ENCODE assay signal across 9 mouse cellular contexts in the genomic region with DNA sequence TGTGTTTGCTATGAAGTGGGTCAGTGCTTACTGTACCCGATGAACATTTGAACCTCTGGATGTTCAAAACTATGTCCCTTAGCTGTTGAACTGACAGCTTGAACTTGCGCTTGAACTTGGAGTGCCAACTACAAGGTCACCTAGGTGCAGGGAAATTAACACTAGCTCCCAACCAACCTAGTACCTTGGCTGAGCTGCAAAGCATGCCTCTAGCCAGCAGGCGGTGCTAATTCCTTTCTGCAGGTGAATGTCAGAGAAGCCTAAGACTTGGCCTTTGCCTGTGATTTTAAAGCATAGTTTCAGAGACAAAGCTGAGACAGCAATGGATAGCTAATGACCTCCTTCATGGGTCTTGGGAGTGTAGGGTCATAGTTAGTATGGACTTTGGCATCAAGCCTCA. TPM values are rescaled to one million over a fixed set of nuclear protein-coding genes. Genes with fewer than 3 reads are reported as not detected.
DNase-seq lines count a peak whose midpoint lies in the region; ATAC-seq and TF ChIP-seq lines count a peak whose summit lies in the region.
"Had no signal": no experiment of that assay in that cellular context is flagged by ENCODE, and none has a peak within 500 bp of the region (broad histone marks: within the 10 kb centered on the region; RNA-seq: fewer than 3 reads in every experiment).

No protein-coding gene starts in this region.

- 59% methylated on average over 3 of the region's 3 CpGs for WGBS in hindbrain, embryonic 10.5 days
- 63% methylated on average over 3 of the region's 3 CpGs for WGBS in hindbrain, embryonic 13.5 days
- WGBS in forebrain, embryonic 11.5 days: 58% methylated on average over 3 of the region's 3 CpGs
- 55% methylated on average over 3 of the region's 3 CpGs for WGBS in hindbrain, postnatal 0 days
- WGBS in limb, embryonic 10.5 days: 57% methylated on average over 3 of the region's 3 CpGs
- 61% methylated on average over 3 of the region's 3 CpGs for WGBS in thymus, adult 2 months

- H3K27ac ChIP-seq in hindbrain, embryonic 10.5 days: no peak overlapping the region
- no peak overlapping the region for H3K27ac ChIP-seq in hindbrain, embryonic 13.5 days
- H3K27ac ChIP-seq in forebrain, embryonic 11.5 days (ENCODE audit: low read depth, low read length): no peak overlapping the region
- H3K27ac ChIP-seq in hindbrain, postnatal 0 days: no peak overlapping the region
- H3K27ac ChIP-seq in limb, embryonic 10.5 days: no peak overlapping the region
- no peak overlapping the region for H3K27ac ChIP-seq in thymus, adult 2 months (ENCODE audit: control insufficient read depth, insufficient read depth, low read length)

- H3K9me3 ChIP-seq in hindbrain, embryonic 10.5 days: no peaks in the 10 kb centered on the region
- no peaks in the 10 kb centered on the region for H3K9me3 ChIP-seq in hindbrain, embryonic 13.5 days
- H3K9me3 ChIP-seq in forebrain, embryonic 11.5 days (ENCODE audit: control insufficient read depth, low read length): no peaks in the 10 kb centered on the region
- no peaks in the 10 kb centered on the region for H3K9me3 ChIP-seq in hindbrain, postnatal 0 days (ENCODE audit: low read length)
- H3K9me3 ChIP-seq in limb, embryonic 10.5 days (replicated peaks): no peaks in the 10 kb centered on the region
- H3K9me3 ChIP-seq: embryonic facial prominence, embryonic 12.5 days had no signal

- H3K4me3 ChIP-seq in hindbrain, embryonic 10.5 days: no peak overlapping the region
- no peak overlapping the region for H3K4me3 ChIP-seq in hindbrain, embryonic 13.5 days
- H3K4me3 ChIP-seq in forebrain, embryonic 11.5 days (ENCODE audit: low read depth, low read length): no peak overlapping the region
- no peak overlapping the region for H3K4me3 ChIP-seq in hindbrain, postnatal 0 days (ENCODE audit: low read length)
- no peak overlapping the region for H3K4me3 ChIP-seq in limb, embryonic 10.5 days
- no peak overlapping the region for H3K4me3 ChIP-seq in thymus, adult 2 months (ENCODE audit: control insufficient read depth, insufficient read depth, low read length)
- H3K4me3 ChIP-seq: embryonic facial prominence, embryonic 12.5 days had no signal

- DNase-seq in hindbrain, embryonic 10.5 days (ENCODE audit: low spot score): peak; percentile 45
- peak; percentile 76 for DNase-seq in adipocyte (ENCODE audit: low spot score)
- DNase-seq in forebrain, embryonic 11.5 days (ENCODE audit: low spot score): no peak
- DNase-seq in hindbrain, postnatal 0 days (ENCODE audit: low spot score): peak; percentile 74
- DNase-seq in limb, embryonic 10.5 days (ENCODE audit: low spot score): peak; percentile 50
- peak; percentile 63 for DNase-seq in naive thymus-derived CD4-positive, alpha-beta T cell, adult 2 months (ENCODE audit: low read depth)
- peak; percentile 57 for DNase-seq in thymus, adult 2 months

- no peaks in the 10 kb centered on the region for H3K27me3 ChIP-seq in hindbrain, embryonic 10.5 days (ENCODE audit: insufficient read depth, poor library complexity, severe bottlenecking)
- no peaks in the 10 kb centered on the region for H3K27me3 ChIP-seq in hindbrain, embryonic 13.5 days
- H3K27me3 ChIP-seq in forebrain, embryonic 11.5 days (ENCODE audit: control insufficient read depth, insufficient read depth, low read length): no peaks in the 10 kb centered on the region
- H3K27me3 ChIP-seq in hindbrain, postnatal 0 days (ENCODE audit: insufficient read depth, low read length): no peaks in the 10 kb centered on the region
- no peaks in the 10 kb centered on the region for H3K27me3 ChIP-seq in limb, embryonic 10.5 days (ENCODE audit: low read depth, poor library complexity, severe bottlenecking)
- H3K27me3 ChIP-seq in thymus, adult 2 months (ENCODE audit: control insufficient read depth, insufficient read depth, low read length): no peaks in the 10 kb centered on the region
- H3K27me3 ChIP-seq: embryonic facial prominence, embryonic 12.5 days had no signal

- no peak overlapping the region for H3K9ac ChIP-seq in hindbrain, embryonic 13.5 days
- no peak overlapping the region for H3K9ac ChIP-seq in forebrain, embryonic 11.5 days (ENCODE audit: low read length)
- no peak overlapping the region for H3K9ac ChIP-seq in hindbrain, postnatal 0 days (replicated peaks; ENCODE audit: low read length)
- H3K9ac ChIP-seq: embryonic facial prominence, embryonic 12.5 days had no signal

- no peak; the same call in 1 of the 2 replicates for ATAC-seq in hindbrain, embryonic 13.5 days (ENCODE audit: low FRiP score)
- peak; percentile 44; the same call in 1 of the 2 replicates for ATAC-seq in forebrain, embryonic 11.5 days (replicated peaks; ENCODE audit: low FRiP score)
- ATAC-seq in hindbrain, postnatal 0 days: peak; percentile 52

- no peak for TF ChIP-seq POLR2A in thymus, adult 2 months (IDR thresholded peaks at IDR 0.05; ENCODE audit: control insufficient read depth, extremely low read depth, insufficient read depth, low read length, poor library complexity)

- peak; percentile 88 for TF ChIP-seq CTCF in hindbrain, postnatal 0 days (IDR thresholded peaks at IDR 0.05; ENCODE audit: low read depth)
- TF ChIP-seq CTCF in thymus, adult 2 months (IDR thresholded peaks at IDR 0.05; ENCODE audit: borderline replicate concordance, control insufficient read depth, extremely low read depth, insufficient read depth, low read length, poor library complexity): no peak

- peaks cover 62% of the 10 kb centered on the region for H3K36me3 ChIP-seq in hindbrain, embryonic 10.5 days
- peaks cover 53% of the 10 kb centered on the region for H3K36me3 ChIP-seq in hindbrain, embryonic 13.5 days
- peaks cover 13% of the 10 kb centered on the region for H3K36me3 ChIP-seq in forebrain, embryonic 11.5 days (ENCODE audit: control insufficient read depth, insufficient read depth, low read length)
- H3K36me3 ChIP-seq in hindbrain, postnatal 0 days (ENCODE audit: insufficient read depth, low read length): peaks cover 38% of the 10 kb centered on the region
- H3K36me3 ChIP-seq in limb, embryonic 10.5 days: peaks cover 66% of the 10 kb centered on the region
- peaks cover 31% of the 10 kb centered on the region for H3K36me3 ChIP-seq in thymus, adult 2 months (ENCODE audit: control insufficient read depth, insufficient read depth, low read length)

- H3K4me2 ChIP-seq in hindbrain, embryonic 13.5 days: no peak overlapping the region
- H3K4me2 ChIP-seq in forebrain, embryonic 11.5 days (ENCODE audit: low read depth, low read length, severe bottlenecking): no peak overlapping the region
- no peak overlapping the region for H3K4me2 ChIP-seq in hindbrain, postnatal 0 days (ENCODE audit: low read depth, low read length)
- H3K4me2 ChIP-seq: embryonic facial prominence, embryonic 12.5 days had no signal

- H3K4me1 ChIP-seq in hindbrain, embryonic 10.5 days (replicated peaks): no peaks in the 10 kb centered on the region
- H3K4me1 ChIP-seq in hindbrain, embryonic 13.5 days (replicated peaks): no peaks in the 10 kb centered on the region
- H3K4me1 ChIP-seq in forebrain, embryonic 11.5 days (replicated peaks; ENCODE audit: control insufficient read depth, insufficient read depth, low read length): no peaks in the 10 kb centered on the region
- no peaks in the 10 kb centered on the region for H3K4me1 ChIP-seq in hindbrain, postnatal 0 days (ENCODE audit: insufficient read depth, low read length)
- 0 out of 2 replicates have a peak, but pooled peaks cover 5% of the 10 kb centered on the region for H3K4me1 ChIP-seq in limb, embryonic 10.5 days
- no peaks in the 10 kb centered on the region for H3K4me1 ChIP-seq in thymus, adult 2 months (replicated peaks; ENCODE audit: control insufficient read depth, insufficient read depth, low read length)
- H3K4me1 ChIP-seq: embryonic facial prominence, embryonic 12.5 days had no signal

RNA-seq across cellular contexts. Expression of a gene that starts 12.5 kb away (rescaled TPM):
- 0.08 TPM in 1 of 2 replicates, not detected in the other for polyA plus RNA-seq in hindbrain, embryonic 10.5 days (2016; fragmentation: Nextera tagmentation; extraction: Ambion mirVana)
- polyA plus RNA-seq in hindbrain, embryonic 13.5 days (2015; fragmentation: Nextera tagmentation; extraction: Ambion mirVana): not detected in 2 replicates
- polyA plus RNA-seq in forebrain, embryonic 11.5 days (2014; fragmentation: Nextera tagmentation; extraction: Ambion mirVana): not detected in 2 replicates
- total RNA-seq in hindbrain, postnatal 0 days (2014; rRNA removed): 1.2 TPM in 1 of 2 replicates, not detected in the other
- polyA plus RNA-seq in hindbrain, postnatal 0 days (2015; fragmentation: Nextera tagmentation; extraction: Ambion mirVana): 0.50 and 0.60 TPM in 2 replicates
- polyA plus RNA-seq in limb, embryonic 10.5 days (2016; fragmentation: Nextera tagmentation; extraction: Ambion mirVana): not detected in 2 replicates
- 0.23 and 0.33 TPM in 2 replicates for polyA plus RNA-seq in thymus, adult 2 months (2012; rRNA removed)

RNA-seq across cellular contexts. Expression of a gene that starts 12.9 kb away (rescaled TPM):
- polyA plus RNA-seq in hindbrain, embryonic 10.5 days (2016; fragmentation: Nextera tagmentation; extraction: Ambion mirVana): 35.9 and 43.5 TPM in 2 replicates
- polyA plus RNA-seq in hindbrain, embryonic 13.5 days (2015; fragmentation: Nextera tagmentation; extraction: Ambion mirVana): 40.2 and 42.9 TPM in 2 replicates
- 50.9 and 55.5 TPM in 2 replicates for polyA plus RNA-seq in forebrain, embryonic 11.5 days (2014; fragmentation: Nextera tagmentation; extraction: Ambion mirVana)
- total RNA-seq in hindbrain, postnatal 0 days (2014; rRNA removed): 351 and 368 TPM in 2 replicates
- polyA plus RNA-seq in hindbrain, postnatal 0 days (2015; fragmentation: Nextera tagmentation; extraction: Ambion mirVana): 37.5 and 40.3 TPM in 2 replicates
- polyA plus RNA-seq in limb, embryonic 10.5 days (2016; fragmentation: Nextera tagmentation; extraction: Ambion mirVana): 47.2 and 51.5 TPM in 2 replicates
- polyA plus RNA-seq in thymus, adult 2 months (2012; rRNA removed): 349 and 357 TPM in 2 replicates

RNA-seq across cellular contexts. Expression of a gene that starts 26.1 kb away (rescaled TPM):
- polyA plus RNA-seq in hindbrain, embryonic 10.5 days (2016; fragmentation: Nextera tagmentation; extraction: Ambion mirVana): 50.8 and 57.3 TPM in 2 replicates
- 34.2 and 34.3 TPM in 2 replicates for polyA plus RNA-seq in hindbrain, embryonic 13.5 days (2015; fragmentation: Nextera tagmentation; extraction: Ambion mirVana)
- polyA plus RNA-seq in forebrain, embryonic 11.5 days (2014; fragmentation: Nextera tagmentation; extraction: Ambion mirVana): 44.3 and 45.9 TPM in 2 replicates
- 25.3 and 27.9 TPM in 2 replicates for total RNA-seq in hindbrain, postnatal 0 days (2014; rRNA removed)
- polyA plus RNA-seq in hindbrain, postnatal 0 days (2015; fragmentation: Nextera tagmentation; extraction: Ambion mirVana): 35.1 and 37.4 TPM in 2 replicates
- polyA plus RNA-seq in limb, embryonic 10.5 days (2016; fragmentation: Nextera tagmentation; extraction: Ambion mirVana): 71.7 and 72.3 TPM in 2 replicates
- polyA plus RNA-seq in thymus, adult 2 months (2012; rRNA removed): 64.9 and 71.8 TPM in 2 replicates

RNA-seq across cellular contexts. Expression of a gene that starts 29.1 kb away (rescaled TPM):
- polyA plus RNA-seq in hindbrain, embryonic 10.5 days (2016; fragmentation: Nextera tagmentation; extraction: Ambion mirVana): not detected in 2 replicates
- polyA plus RNA-seq in hindbrain, embryonic 13.5 days (2015; fragmentation: Nextera tagmentation; extraction: Ambion mirVana): 0.19 and 0.22 TPM in 2 replicates
- polyA plus RNA-seq in forebrain, embryonic 11.5 days (2014; fragmentation: Nextera tagmentation; extraction: Ambion mirVana): 0.09 TPM in 1 of 2 replicates, not detected in the other
- 0.47 and 1.1 TPM in 2 replicates for total RNA-seq in hindbrain, postnatal 0 days (2014; rRNA removed)
- 0.11 and 0.16 TPM in 2 replicates for polyA plus RNA-seq in hindbrain, postnatal 0 days (2015; fragmentation: Nextera tagmentation; extraction: Ambion mirVana)
- 0.08 TPM in 2 replicates for polyA plus RNA-seq in limb, embryonic 10.5 days (2016; fragmentation: Nextera tagmentation; extraction: Ambion mirVana)
- polyA plus RNA-seq in thymus, adult 2 months (2012; rRNA removed): 0.73 and 1.0 TPM in 2 replicates

RNA-seq across cellular contexts. Expression of a gene that starts 38.2 kb away (rescaled TPM):
- 119 and 135 TPM in 2 replicates for polyA plus RNA-seq in hindbrain, embryonic 10.5 days (2016; fragmentation: Nextera tagmentation; extraction: Ambion mirVana)
- polyA plus RNA-seq in hindbrain, embryonic 13.5 days (2015; fragmentation: Nextera tagmentation; extraction: Ambion mirVana): 174 and 180 TPM in 2 replicates
- 87.1 and 95.1 TPM in 2 replicates for polyA plus RNA-seq in forebrain, embryonic 11.5 days (2014; fragmentation: Nextera tagmentation; extraction: Ambion mirVana)
- 358 and 359 TPM in 2 replicates for total RNA-seq in hindbrain, postnatal 0 days (2014; rRNA removed)
- 131 and 141 TPM in 2 replicates for polyA plus RNA-seq in hindbrain, postnatal 0 days (2015; fragmentation: Nextera tagmentation; extraction: Ambion mirVana)
- 151 and 160 TPM in 2 replicates for polyA plus RNA-seq in limb, embryonic 10.5 days (2016; fragmentation: Nextera tagmentation; extraction: Ambion mirVana)
- polyA plus RNA-seq in thymus, adult 2 months (2012; rRNA removed): 10.4 and 11.0 TPM in 2 replicates
